Mouse (Mus musculus) stomach, embryonic 14.5 days (tissue): ENCODE measurements around the gene Scml4. TPM values are rescaled to one million over a fixed set of nuclear protein-coding genes. Genes with fewer than 3 reads are reported as not detected.

Experiments used
- ATAC-seq: fragments of 200-750 bp; cut with Nextera tagmentation; 2 replicates; pipeline ENCODE4 v1.8.0; 2017; ENCODE audit warnings: low read depth, moderate TSS enrichment; ENCODE audit not compliant: insufficient number of reproducible peaks, insufficient read depth, low FRiP score
- H3K27ac ChIP-seq: fragments of 300-500 bp; sonication (generic); 2 replicates; pipeline ENCODE4 v1.5.1; 2014; ENCODE audit warnings: mild to moderate bottlenecking, low read length, moderate library complexity, mixed read lengths
- H3K27me3 ChIP-seq: fragments of 300-500 bp; sonication (generic); 2 replicates; pipeline ENCODE4 v1.6.1; 2014; ENCODE audit warnings: low read length, control low read depth, mixed read lengths; ENCODE audit not compliant: control insufficient read depth, insufficient read depth
- H3K36me3 ChIP-seq: fragments of 300-500 bp; sonication (generic); 2 replicates; pipeline ENCODE4 v1.6.1; 2014; ENCODE audit warnings: mild to moderate bottlenecking, control low read depth, low read length, moderate library complexity, mixed read lengths; ENCODE audit not compliant: control insufficient read depth, insufficient read depth
- H3K4me1 ChIP-seq: fragments of 300-500 bp; sonication (generic); 2 replicates; pipeline ENCODE4 v1.6.1; 2014; ENCODE audit warnings: low read length, control low read depth, mixed read lengths; ENCODE audit not compliant: control insufficient read depth, insufficient read depth
- H3K4me2 ChIP-seq: fragments of 300-500 bp; sonication (generic); replicated peaks from 2 replicates; pipeline ENCODE4 v1.6.1; 2014; ENCODE audit warnings: low read depth, low read length, control low read depth
- H3K4me3 ChIP-seq: fragments of 300-500 bp; sonication (generic); 2 replicates; pipeline ENCODE4 v1.5.1; 2014; ENCODE audit warnings: low read depth, low read length, control low read depth
- H3K9ac ChIP-seq: fragments of 300-500 bp; sonication (generic); replicated peaks from 2 replicates; pipeline ENCODE4 v1.6.1; 2014; ENCODE audit warnings: low read depth, mild to moderate bottlenecking, control low read depth, low read length, moderate library complexity, mixed read lengths
- H3K9me3 ChIP-seq: fragments of 300-500 bp; sonication (generic); 2 replicates; pipeline ENCODE4 v1.6.1; 2016; ENCODE audit warnings: low read depth, low read length, control low read depth; ENCODE audit not compliant: control insufficient read depth
- WGBS: fragments of 180-500 bp; shearing (Covaris S2); extraction: QIAGEN DNeasy Blood & Tissue Kit; methylation state at CpG from one replicate; pipeline ENCODE4 v1.1.7; 2014; 5-methylcytosine and 5-hydroxymethylcytosine counted together
- polyA plus RNA-seq: library from polyadenylated mRNA; unstranded; fragments of >200 nt; fragmentation: Nextera tagmentation; extraction: Ambion mirVana; gene quantifications from 2 replicates; pipeline ENCODE4 v1.2.1, GENCODE M21; 2014

The Scml4 gene
- polyA plus RNA-seq, 1 experiment from 2014 or later: 4.7 TPM

DNA sequence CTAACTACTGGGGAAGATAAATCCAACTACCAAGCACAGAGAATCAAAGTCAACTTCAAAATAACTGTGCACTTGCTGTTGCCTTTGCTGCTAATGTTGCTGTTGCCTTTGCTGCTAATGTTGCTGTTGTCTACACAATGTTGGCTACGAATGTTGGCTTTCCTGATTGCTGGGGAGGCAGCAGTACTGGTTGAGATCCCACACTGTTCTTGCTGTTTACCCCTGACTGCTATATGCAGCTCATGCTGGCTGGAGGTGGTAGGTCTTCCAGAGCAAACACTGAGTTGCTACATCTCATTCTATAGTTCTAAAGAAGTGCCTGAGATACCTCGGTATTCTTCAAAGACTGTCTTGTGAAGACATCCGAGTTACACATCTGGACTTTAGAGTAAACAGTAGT, 36.5 kb downstream of the Scml4 start:
- Histone ChIP-seq H3K4me2 (no peak overlapping the region), H3K27ac (no peak overlapping the region), H3K36me3 (no peaks in the 10 kb centered on the region), H3K4me1 (peaks cover 13% of the 10 kb centered on the region; the same call in 1 of the 2 replicates), H3K4me3 (no peak overlapping the region), H3K9ac (no peak overlapping the region), H3K27me3 (no peaks in the 10 kb centered on the region), H3K9me3 (no peaks in the 10 kb centered on the region)
- WGBS: 90% methylated on average over 3 of the region's 3 CpGs
- ATAC-seq: no peak

DNA sequence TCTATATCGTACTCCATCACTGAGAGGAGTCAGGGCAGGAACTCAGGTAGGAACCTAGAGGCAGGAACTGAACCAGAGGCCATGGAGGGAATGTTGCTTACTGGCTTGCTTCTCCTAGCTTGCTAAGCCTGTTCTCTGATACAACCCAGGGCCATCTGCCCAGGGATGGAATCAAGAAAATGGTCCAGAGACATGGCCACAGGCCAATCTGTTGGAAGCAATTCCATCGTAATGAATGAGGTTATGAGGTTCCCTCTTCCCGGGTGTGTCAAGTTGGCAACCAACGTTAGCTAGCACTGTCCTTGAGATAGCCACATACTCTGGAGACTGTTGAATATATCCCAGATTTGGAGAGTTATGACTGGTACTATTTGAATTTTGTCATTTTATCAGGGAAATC, 37.0 kb downstream of the Scml4 start:
- Histone ChIP-seq H3K4me3 (no peak overlapping the region), H3K4me2 (no peak overlapping the region), H3K27me3 (no peaks in the 10 kb centered on the region), H3K9me3 (no peaks in the 10 kb centered on the region), H3K27ac (no peak overlapping the region), H3K36me3 (no peaks in the 10 kb centered on the region), H3K9ac (no peak overlapping the region), H3K4me1 (peaks cover 13% of the 10 kb centered on the region; the same call in 1 of the 2 replicates)
- 76% methylated on average over 4 of the region's 4 CpGs for WGBS
- no peak for ATAC-seq

DNA sequence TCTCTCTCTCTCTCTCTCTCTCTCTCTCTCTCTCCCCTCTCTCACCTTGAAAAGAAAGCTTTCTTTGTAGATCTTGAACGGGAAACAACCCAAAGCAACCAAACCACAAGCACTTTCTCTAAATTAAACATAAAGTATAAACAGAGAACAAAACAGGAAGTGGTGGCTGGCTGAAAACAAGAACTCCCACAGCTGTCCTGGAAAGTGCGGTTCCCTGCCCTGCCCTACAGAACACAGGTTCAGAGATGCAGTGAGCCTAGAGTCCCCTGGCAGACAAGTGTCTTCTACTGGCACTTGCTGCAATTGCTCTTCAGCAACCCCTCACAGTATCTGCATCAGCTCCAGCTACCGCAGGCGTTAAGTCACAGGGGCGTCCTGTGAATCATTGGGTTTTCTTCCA, 37.5 kb downstream of the Scml4 start:
- Histone ChIP-seq H3K36me3 (no peaks in the 10 kb centered on the region), H3K4me2 (no peak overlapping the region), H3K27ac (no peak overlapping the region), H3K27me3 (no peaks in the 10 kb centered on the region), H3K9me3 (no peaks in the 10 kb centered on the region), H3K4me1 (peaks cover 13% of the 10 kb centered on the region; the same call in 1 of the 2 replicates), H3K4me3 (no peak overlapping the region), H3K9ac (no peak overlapping the region)
- WGBS: 63% methylated on average over 5 of the region's 5 CpGs
- no peak for ATAC-seq

DNA sequence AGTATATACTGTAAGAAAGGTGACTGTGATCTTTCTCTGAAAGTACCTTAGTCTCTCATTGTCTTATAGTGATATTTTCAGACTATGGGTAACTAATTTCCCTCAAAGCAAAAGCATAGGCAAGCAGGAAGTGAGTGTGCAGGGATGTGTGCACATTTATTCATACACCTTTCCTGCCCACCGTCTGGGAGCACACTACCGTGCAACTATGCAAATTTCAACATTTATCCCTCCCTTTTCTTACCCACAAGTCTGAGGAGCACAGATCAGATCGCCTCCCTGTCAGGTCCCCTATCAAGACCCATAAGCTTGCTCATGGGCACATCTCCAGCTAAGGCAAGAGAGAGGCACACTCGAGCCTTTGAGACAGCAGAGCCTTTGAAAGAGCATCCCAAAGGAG, 41.2 kb downstream of the Scml4 start:
- no peaks in the 10 kb centered on the region for H3K27me3 ChIP-seq
- WGBS: 71% methylated on average over 4 of the region's 4 CpGs
- no peaks in the 10 kb centered on the region for H3K9me3 ChIP-seq
- H3K4me2 ChIP-seq: no peak overlapping the region
- H3K9ac ChIP-seq: no peak overlapping the region
- no peak for ATAC-seq
- H3K4me3 ChIP-seq: no peak overlapping the region
- no peak overlapping the region for H3K27ac ChIP-seq
- H3K36me3 ChIP-seq: no peaks in the 10 kb centered on the region
- 0 out of 2 replicates have a peak, but pooled peaks cover 4% of the 10 kb centered on the region for H3K4me1 ChIP-seq

DNA sequence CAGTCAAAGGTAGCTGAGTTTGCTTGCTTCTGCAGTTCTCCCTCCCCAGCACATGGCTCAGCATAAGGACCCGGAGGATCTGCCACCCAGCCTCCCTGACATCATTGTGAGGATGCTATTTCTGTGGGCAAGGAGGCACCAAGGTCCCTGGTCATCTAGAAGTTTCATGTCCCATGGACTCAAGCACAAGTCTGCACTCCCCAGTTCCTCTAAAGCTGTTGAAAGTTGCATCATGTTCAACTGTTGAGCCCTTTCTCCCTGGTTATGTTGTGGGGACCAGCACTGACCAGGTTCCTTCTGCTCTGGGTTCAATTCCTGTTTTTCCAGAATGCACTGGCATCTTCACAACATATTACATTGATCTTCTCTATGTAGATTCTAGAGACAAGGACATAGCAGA, 42.9 kb downstream of the Scml4 start:
- no peaks in the 10 kb centered on the region for H3K36me3 ChIP-seq
- H3K4me2 ChIP-seq: no peak overlapping the region
- WGBS: 76% methylated on average over 1 of the region's 1 CpGs
- no peaks in the 10 kb centered on the region for H3K9me3 ChIP-seq
- ATAC-seq: no peak
- no peaks in the 10 kb centered on the region for H3K4me1 ChIP-seq
- no peak overlapping the region for H3K9ac ChIP-seq
- H3K27ac ChIP-seq: no peak overlapping the region
- H3K27me3 ChIP-seq: no peaks in the 10 kb centered on the region
- no peak overlapping the region for H3K4me3 ChIP-seq

DNA sequence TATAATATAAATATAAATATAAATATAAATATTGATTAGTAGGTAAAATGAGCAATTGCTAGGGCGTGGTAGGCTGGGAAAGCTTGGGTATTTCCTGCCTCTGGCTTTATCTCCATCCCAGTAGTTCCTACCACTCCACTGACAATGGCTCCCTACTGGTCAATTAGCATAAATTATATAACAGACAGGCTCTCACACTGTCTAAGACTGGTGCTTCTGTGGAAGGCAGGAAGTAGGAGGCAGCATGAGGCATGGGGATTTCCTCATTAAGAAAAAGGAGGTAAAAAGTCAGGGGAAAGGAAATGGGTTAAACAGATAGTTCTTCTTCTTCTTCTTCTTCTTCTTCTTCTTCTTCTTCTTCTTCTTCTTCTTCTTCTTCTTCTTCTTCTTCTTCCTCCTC, 48.4 kb downstream of the Scml4 start:
- 88% methylated on average over 1 of the region's 1 CpGs for WGBS
- Histone ChIP-seq H3K27me3 (no peaks in the 10 kb centered on the region), H3K36me3 (no peaks in the 10 kb centered on the region), H3K4me1 (peaks cover 6% of the 10 kb centered on the region; the same call in 1 of the 2 replicates), H3K4me2 (no peak overlapping the region), H3K9ac (no peak overlapping the region), H3K9me3 (no peaks in the 10 kb centered on the region), H3K4me3 (no peak overlapping the region), H3K27ac (no peak overlapping the region)
- no peak for ATAC-seq

DNA sequence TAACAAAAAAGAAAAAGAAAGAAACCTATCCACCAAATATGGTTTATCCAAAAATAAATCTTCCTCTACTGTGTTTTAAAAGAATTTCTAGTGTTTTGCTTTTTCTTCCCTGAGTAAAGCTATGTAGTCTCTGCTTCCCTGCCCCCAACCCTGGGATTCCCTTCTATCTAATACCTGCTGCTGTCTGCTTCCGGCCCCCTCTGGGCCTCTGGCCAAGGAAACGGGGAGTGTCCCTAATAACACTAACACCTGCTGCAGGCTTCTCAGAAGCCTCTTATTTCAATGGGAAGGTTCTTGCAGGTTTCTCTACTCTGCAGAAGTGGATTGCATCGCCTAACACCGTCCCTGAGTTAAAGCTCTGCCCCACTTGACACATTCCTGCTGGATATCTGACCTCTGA, 50.4 kb downstream of the Scml4 start:
- no peaks in the 10 kb centered on the region for H3K36me3 ChIP-seq
- ATAC-seq: no peak
- no peaks in the 10 kb centered on the region for H3K27me3 ChIP-seq
- no peak overlapping the region for H3K9ac ChIP-seq
- no peak overlapping the region for H3K27ac ChIP-seq
- H3K4me3 ChIP-seq: no peak overlapping the region
- H3K4me2 ChIP-seq: no peak overlapping the region
- H3K4me1 ChIP-seq: peaks cover 6% of the 10 kb centered on the region; the same call in 1 of the 2 replicates
- H3K9me3 ChIP-seq: no peaks in the 10 kb centered on the region
- 21% methylated on average over 4 of the region's 4 CpGs for WGBS

DNA sequence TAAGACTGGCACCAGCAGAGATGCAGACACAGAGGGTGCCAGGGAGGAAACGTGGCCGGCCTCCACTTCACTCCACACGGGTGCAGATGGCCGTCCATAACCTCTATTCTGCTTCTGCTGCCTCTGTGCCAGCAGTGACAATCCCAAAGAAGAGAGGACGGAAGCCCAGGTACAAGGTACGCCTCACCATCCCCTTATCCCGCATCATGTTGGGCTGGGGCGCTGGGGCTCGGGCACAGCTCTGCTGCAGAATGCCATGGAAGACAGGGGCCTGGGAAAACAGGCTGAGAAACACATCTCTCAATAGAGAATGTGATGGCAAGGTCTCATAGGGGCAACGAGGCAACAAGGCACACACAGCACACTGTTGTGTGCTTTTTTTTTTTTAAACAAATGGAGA, 51.9 kb downstream of the Scml4 start:
- ATAC-seq: no peak
- H3K36me3 ChIP-seq: no peaks in the 10 kb centered on the region
- WGBS: 84% methylated on average over 10 of the region's 10 CpGs

DNA sequence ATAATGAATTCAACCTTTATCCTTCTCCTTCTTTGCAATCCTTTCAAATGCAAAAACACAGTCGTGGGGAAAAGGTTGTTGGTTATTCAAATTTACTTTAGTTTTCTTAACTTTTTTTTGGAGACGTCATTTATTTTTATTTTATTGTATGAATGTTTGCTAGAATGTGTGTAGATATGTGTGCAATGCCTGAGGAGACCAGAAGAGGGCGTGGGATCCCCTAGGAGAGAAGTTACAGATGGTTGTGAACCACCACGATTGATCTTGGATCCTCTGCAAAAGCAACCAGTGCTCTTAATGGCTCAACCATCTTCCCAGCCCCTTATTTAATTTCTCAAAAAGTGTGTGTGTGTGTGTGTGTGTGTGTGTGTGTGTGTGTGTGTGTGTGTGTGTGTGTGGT, 53.0 kb downstream of the Scml4 start:
- 49% methylated on average over 4 of the region's 4 CpGs for WGBS
- no peak overlapping the region for H3K4me3 ChIP-seq
- no peaks in the 10 kb centered on the region for H3K27me3 ChIP-seq

More for the DNA sequence above, 51.9 kb downstream of the Scml4 start:
- Histone ChIP-seq H3K4me2 (no peak overlapping the region), H3K4me1 (peaks cover 6% of the 10 kb centered on the region; the same call in 1 of the 2 replicates), H3K4me3 (no peak overlapping the region), H3K9me3 (no peaks in the 10 kb centered on the region), H3K27me3 (no peaks in the 10 kb centered on the region), H3K9ac (no peak overlapping the region), H3K27ac (no peak overlapping the region)

More for the DNA sequence above, 53.0 kb downstream of the Scml4 start:
- H3K9ac ChIP-seq: no peak overlapping the region
- ATAC-seq: no peak
- no peaks in the 10 kb centered on the region for H3K36me3 ChIP-seq
- H3K27ac ChIP-seq: no peak overlapping the region
- H3K4me1 ChIP-seq: peaks cover 6% of the 10 kb centered on the region; the same call in 1 of the 2 replicates
- no peak overlapping the region for H3K4me2 ChIP-seq
- no peaks in the 10 kb centered on the region for H3K9me3 ChIP-seq
